Mouse (Mus musculus): Measurements from ENCODE around the gene Dlx1. TPM values are rescaled to one million over a fixed set of nuclear protein-coding genes. Genes with fewer than 3 reads are reported as not detected.

The Dlx1 gene
- polyA plus RNA-seq, 1 experiment from 2014 or later, result 0.34 TPM

DNA sequence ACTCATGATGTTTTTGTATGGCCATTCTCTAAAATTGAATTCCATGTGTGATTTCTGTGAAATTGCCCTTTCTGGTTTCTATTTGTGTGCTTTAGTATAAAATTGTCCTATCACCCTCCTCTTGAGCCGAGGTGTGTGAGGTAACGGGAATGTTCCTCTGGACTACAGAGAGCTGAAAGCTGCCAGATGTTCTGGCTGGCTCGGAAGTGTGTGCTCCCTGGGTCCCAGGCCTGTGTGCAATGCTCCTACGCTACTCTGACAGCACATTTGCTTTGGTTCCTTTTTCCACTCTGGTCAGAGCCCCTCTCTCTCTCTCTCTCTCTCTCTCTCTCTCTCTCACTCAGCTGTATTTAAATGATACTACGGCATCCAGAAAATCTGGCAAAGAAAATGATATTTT is 30.7 kb upstream of the Dlx1 start:
- H3K36me3 ChIP-seq (ENCODE audit: control insufficient read depth, insufficient read depth, low read length), result no peaks in the 10 kb centered on the region
- WGBS, result 44% methylated on average over 5 of the region's 5 CpGs
- ATAC-seq (ENCODE audit: low read depth), result no peak
- H3K4me1 ChIP-seq (replicated peaks; ENCODE audit: control insufficient read depth, insufficient read depth, low read length), result no peaks in the 10 kb centered on the region
- H3K4me3 ChIP-seq (ENCODE audit: low read length), result no peak overlapping the region
- H3K9ac ChIP-seq (ENCODE audit: low read length), result no peak overlapping the region
- H3K27me3 ChIP-seq (ENCODE audit: control insufficient read depth, insufficient read depth, low read depth, low read length), result no peaks in the 10 kb centered on the region
- no peak overlapping the region for H3K27ac ChIP-seq (ENCODE audit: low read length)
- H3K9me3 ChIP-seq (ENCODE audit: control insufficient read depth, low read length), result no peaks in the 10 kb centered on the region
- H3K4me2 ChIP-seq (ENCODE audit: low read depth, low read length), result no peak overlapping the region

DNA sequence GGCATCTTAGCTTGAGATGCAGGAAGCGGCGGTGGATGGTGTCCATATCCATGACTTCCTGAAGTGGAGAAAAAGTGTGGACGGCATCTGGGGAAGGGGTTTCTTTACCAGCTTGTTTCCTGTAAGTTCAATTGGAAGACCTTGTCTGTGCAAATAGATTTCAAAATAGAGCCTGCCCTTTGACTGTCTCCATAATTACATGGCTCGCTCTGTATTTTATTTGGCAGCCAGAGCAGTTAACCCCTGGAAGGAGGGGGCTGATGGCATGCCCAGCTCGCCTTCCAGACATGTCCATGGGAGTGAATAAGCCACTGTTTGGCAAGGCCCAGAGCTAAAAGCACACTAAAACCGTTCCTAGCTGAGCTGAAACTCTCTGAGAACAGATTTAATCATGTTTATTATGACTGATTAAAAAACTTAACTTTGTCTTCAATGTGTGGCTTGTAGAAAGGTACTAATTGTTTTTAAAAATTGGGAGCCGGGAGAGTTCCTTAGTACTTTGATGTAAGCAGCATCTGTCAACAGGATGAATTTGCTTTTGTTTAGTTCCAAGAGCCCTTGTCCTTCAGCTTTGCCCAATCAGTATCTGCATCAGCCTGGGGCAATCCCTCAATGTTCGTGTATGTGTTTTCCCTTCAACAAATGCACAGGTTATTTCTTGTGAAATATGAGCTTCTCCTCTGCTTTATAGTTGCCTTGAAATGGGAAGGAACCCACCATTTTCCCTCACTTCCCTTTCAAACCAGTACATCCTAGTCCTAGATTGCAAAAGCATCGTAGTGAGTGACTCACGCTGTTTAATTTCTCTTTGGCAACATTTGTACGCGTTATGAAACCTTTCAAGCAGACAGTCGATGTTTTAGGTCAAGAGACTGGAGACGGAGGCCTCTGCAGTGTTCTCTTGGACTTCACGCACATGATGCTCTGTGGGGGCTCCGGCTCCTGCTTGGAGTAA is 28.4 kb upstream of the Dlx1 start:
- H3K36me3 ChIP-seq (ENCODE audit: control insufficient read depth, insufficient read depth, low read length), result no peaks in the 10 kb centered on the region
- no peak overlapping the region for H3K4me2 ChIP-seq (ENCODE audit: low read depth, low read length)
- WGBS, result 61% methylated on average over 16 of the region's 16 CpGs
- no peaks in the 10 kb centered on the region for H3K4me1 ChIP-seq (replicated peaks; ENCODE audit: control insufficient read depth, insufficient read depth, low read length)
- no peak overlapping the region for H3K27ac ChIP-seq (ENCODE audit: low read length)
- H3K9me3 ChIP-seq (ENCODE audit: control insufficient read depth, low read length), result no peaks in the 10 kb centered on the region
- no peak overlapping the region for H3K9ac ChIP-seq (ENCODE audit: low read length)
- no peaks in the 10 kb centered on the region for H3K27me3 ChIP-seq (ENCODE audit: control insufficient read depth, insufficient read depth, low read depth, low read length)
- ATAC-seq (ENCODE audit: low read depth), result no peak
- no peak overlapping the region for H3K4me3 ChIP-seq (ENCODE audit: low read length)

DNA sequence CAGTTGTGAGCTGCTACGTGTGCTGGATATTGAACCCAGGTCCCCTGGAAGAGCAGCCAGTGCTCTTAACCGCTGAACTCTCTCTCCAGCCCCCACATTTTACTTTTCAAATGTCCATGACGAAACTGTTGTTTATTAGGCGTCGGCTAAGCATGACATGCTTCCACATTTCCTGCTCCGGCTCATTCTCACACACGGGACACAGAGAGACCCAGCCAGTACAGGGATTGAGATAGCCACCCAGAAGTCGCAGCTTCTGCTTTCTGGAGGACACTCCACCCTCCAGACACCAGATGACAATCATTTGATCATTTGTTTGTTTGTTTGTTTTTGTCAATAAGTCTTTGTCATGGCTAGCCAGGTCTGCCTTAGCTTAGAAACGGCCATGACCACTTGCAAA is 23.1 kb upstream of the Dlx1 start:
- no peak overlapping the region for H3K9ac ChIP-seq (ENCODE audit: low read length)
- H3K4me2 ChIP-seq (ENCODE audit: low read depth, low read length), result no peak overlapping the region
- no peaks in the 10 kb centered on the region for H3K9me3 ChIP-seq (ENCODE audit: control insufficient read depth, low read length)
- H3K4me3 ChIP-seq (ENCODE audit: low read length), result no peak overlapping the region
- H3K27me3 ChIP-seq (ENCODE audit: control insufficient read depth, insufficient read depth, low read depth, low read length), result no peaks in the 10 kb centered on the region
- WGBS, result 46% methylated on average over 9 of the region's 9 CpGs
- H3K36me3 ChIP-seq (ENCODE audit: control insufficient read depth, insufficient read depth, low read length), result no peaks in the 10 kb centered on the region
- no peaks in the 10 kb centered on the region for H3K4me1 ChIP-seq (replicated peaks; ENCODE audit: control insufficient read depth, insufficient read depth, low read length)
- no peak for ATAC-seq (ENCODE audit: low read depth)
- no peak overlapping the region for H3K27ac ChIP-seq (ENCODE audit: low read length)

DNA sequence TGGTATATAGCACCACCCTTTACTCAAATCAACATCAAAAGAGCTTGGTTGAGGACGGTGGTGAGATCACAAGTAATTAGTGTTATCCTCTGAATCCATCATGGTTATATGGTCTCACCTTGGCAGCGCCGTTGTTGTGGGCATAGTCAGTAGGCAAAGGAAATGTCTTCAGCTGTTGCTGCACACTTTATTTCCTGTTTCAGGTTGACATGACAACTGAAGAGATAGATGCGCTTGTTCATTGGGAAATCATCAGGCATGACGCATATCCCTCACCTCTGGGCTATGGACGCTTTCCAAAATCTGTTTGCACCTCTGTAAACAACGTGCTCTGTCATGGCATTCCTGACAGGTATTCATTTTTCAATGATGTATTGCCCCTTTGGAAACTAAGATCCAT is 16.7 kb upstream of the Dlx1 start:
- no peak overlapping the region for H3K9ac ChIP-seq (ENCODE audit: low read length)
- no peak for ATAC-seq (ENCODE audit: low read depth)
- H3K27me3 ChIP-seq (ENCODE audit: control insufficient read depth, insufficient read depth, low read depth, low read length), result no peaks in the 10 kb centered on the region
- no peaks in the 10 kb centered on the region for H3K36me3 ChIP-seq (ENCODE audit: control insufficient read depth, insufficient read depth, low read length)
- H3K4me1 ChIP-seq (replicated peaks; ENCODE audit: control insufficient read depth, insufficient read depth, low read length), result no peaks in the 10 kb centered on the region
- no peak overlapping the region for H3K4me3 ChIP-seq (ENCODE audit: low read length)
- WGBS, result 79% methylated on average over 7 of the region's 7 CpGs
- H3K27ac ChIP-seq (ENCODE audit: low read length), result no peak overlapping the region
- H3K4me2 ChIP-seq (ENCODE audit: low read depth, low read length), result no peak overlapping the region
- H3K9me3 ChIP-seq (ENCODE audit: control insufficient read depth, low read length), result no peaks in the 10 kb centered on the region

DNA sequence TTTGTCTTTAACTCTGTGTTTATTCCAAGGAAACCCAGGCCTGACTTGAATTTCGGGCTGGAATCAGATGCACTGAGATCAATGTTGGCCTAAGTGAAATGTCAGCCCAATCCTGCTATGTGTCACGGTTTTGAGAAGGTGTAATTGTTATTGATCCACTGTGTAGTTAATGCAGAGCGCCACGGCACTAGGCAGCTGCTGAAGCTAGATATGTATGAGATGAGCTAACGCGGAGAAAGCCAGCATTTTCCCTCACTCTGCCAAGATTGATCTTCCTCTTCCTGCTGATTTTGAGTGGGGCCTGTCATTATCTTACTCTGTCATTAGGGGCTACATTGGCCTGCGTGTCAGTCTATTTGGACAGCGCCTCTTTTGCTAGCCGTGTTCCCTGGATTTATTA is 15.6 kb upstream of the Dlx1 start:
- no peak overlapping the region for H3K27ac ChIP-seq (ENCODE audit: low read length)
- H3K9ac ChIP-seq (ENCODE audit: low read length), result no peak overlapping the region
- no peaks in the 10 kb centered on the region for H3K9me3 ChIP-seq (ENCODE audit: control insufficient read depth, low read length)
- H3K36me3 ChIP-seq (ENCODE audit: control insufficient read depth, insufficient read depth, low read length), result no peaks in the 10 kb centered on the region
- H3K4me3 ChIP-seq (ENCODE audit: low read length), result no peak overlapping the region
- ATAC-seq (ENCODE audit: low read depth), result no peak
- H3K4me2 ChIP-seq (ENCODE audit: low read depth, low read length), result no peak overlapping the region
- 75% methylated on average over 9 of the region's 9 CpGs for WGBS
- no peaks in the 10 kb centered on the region for H3K4me1 ChIP-seq (replicated peaks; ENCODE audit: control insufficient read depth, insufficient read depth, low read length)
- H3K27me3 ChIP-seq (ENCODE audit: control insufficient read depth, insufficient read depth, low read depth, low read length), result no peaks in the 10 kb centered on the region

DNA sequence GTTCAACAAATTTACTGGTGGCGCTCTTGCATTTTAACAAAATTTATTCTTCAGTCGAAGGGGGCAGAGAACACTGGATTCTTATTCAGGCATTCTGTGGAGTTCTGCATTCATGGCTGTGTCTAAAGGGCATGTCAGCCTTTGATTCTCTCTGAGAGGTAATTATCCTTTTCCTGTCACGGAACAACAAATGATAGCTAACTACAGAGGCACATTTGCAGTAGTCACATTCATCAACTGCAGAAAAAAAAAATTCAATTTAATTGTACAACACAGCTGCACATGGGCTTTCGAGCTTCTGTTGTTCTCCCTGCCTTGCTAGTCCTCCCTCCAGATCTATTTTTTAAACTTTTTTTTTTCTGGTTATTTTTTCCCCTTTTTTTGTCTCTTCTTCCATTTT is 10.9 kb upstream of the Dlx1 start:
- H3K4me3 ChIP-seq (ENCODE audit: low read length), result no peak overlapping the region

DNA sequence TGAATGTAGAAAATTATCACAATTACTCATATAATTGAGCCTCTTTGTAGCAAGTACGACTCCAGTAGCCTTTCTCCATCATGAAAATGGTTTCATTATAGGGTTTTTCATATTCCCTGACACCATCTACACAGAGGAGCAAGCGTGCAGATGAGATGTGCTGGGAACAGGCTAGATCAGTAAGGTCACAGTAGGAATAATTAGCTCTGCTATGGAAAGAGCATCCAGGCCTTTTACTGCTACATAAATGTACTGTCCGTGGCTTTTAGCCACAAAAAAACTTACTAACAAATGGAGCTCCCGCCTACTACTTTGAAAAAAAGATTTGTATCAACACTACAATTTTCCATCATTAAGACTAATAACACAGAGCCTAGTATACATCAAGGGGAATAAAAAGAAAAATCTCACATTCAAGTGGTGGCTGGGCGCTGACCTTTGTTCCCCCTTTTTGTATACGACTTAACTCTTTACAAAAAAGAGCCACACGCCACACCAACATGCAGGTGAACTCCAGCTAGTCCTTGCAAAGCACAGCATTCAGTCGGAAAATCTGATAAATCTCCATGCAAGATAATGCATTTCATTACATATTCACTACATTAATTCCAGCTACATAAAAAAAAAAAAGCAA is 10.3 kb upstream of the Dlx1 start:
- Histone ChIP-seq H3K4me3 (ENCODE audit: low read length) (no peak overlapping the region), H3K27me3 (ENCODE audit: control insufficient read depth, insufficient read depth, low read depth, low read length) (peaks cover 8% of the 10 kb centered on the region; the same call in 1 of the 2 replicates), H3K9me3 (ENCODE audit: control insufficient read depth, low read length) (no peaks in the 10 kb centered on the region), H3K4me1 (replicated peaks; ENCODE audit: control insufficient read depth, insufficient read depth, low read length) (no peaks in the 10 kb centered on the region), H3K36me3 (ENCODE audit: control insufficient read depth, insufficient read depth, low read length) (no peaks in the 10 kb centered on the region), H3K9ac (ENCODE audit: low read length) (no peak overlapping the region), H3K4me2 (ENCODE audit: low read depth, low read length) (no peak overlapping the region), H3K27ac (ENCODE audit: low read length) (no peak overlapping the region)
- 84% methylated on average over 8 of the region's 8 CpGs for WGBS
- no peak for ATAC-seq (ENCODE audit: low read depth)

More for the DNA sequence above, 10.9 kb upstream of the Dlx1 start:
- Histone ChIP-seq H3K4me1 (replicated peaks; ENCODE audit: control insufficient read depth, insufficient read depth, low read length) (no peaks in the 10 kb centered on the region), H3K9me3 (ENCODE audit: control insufficient read depth, low read length) (no peaks in the 10 kb centered on the region), H3K27ac (ENCODE audit: low read length) (no peak overlapping the region), H3K36me3 (ENCODE audit: control insufficient read depth, insufficient read depth, low read length) (no peaks in the 10 kb centered on the region), H3K4me2 (ENCODE audit: low read depth, low read length) (no peak overlapping the region), H3K9ac (ENCODE audit: low read length) (no peak overlapping the region), H3K27me3 (ENCODE audit: control insufficient read depth, insufficient read depth, low read depth, low read length) (peaks cover 6% of the 10 kb centered on the region; the same call in 1 of the 2 replicates)
- no peak for ATAC-seq (ENCODE audit: low read depth)
- WGBS, result 79% methylated on average over 4 of the region's 4 CpGs

DNA sequence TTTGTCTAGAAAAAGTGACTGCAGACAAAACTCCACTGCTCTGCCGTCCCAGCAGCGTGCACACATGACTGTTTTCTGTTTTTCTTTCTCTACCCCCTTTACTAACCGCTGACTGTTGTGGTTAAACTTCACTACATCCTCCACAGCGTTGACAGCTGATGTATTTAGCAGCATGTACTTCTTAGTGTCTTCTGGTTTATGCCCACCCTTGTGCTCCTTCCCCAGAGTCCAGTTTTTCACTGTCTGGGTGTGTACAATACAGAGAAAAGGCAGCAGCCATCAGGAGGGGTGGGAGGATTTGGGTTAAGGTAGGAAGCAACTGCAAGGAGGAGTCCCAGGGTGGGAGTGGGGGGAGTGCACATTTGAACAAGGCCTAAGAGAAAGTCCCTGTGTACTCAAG is 5.0 kb upstream of the Dlx1 start:
- H3K4me3 ChIP-seq (ENCODE audit: low read length), result no peak overlapping the region
- H3K4me2 ChIP-seq (ENCODE audit: low read depth, low read length), result no peak overlapping the region
- H3K4me1 ChIP-seq (replicated peaks; ENCODE audit: control insufficient read depth, insufficient read depth, low read length), result no peaks in the 10 kb centered on the region
- 50% methylated on average over 4 of the region's 4 CpGs for WGBS
- H3K9ac ChIP-seq (ENCODE audit: low read length), result no peak overlapping the region
- H3K36me3 ChIP-seq (ENCODE audit: control insufficient read depth, insufficient read depth, low read length), result no peaks in the 10 kb centered on the region
- H3K27me3 ChIP-seq (ENCODE audit: control insufficient read depth, insufficient read depth, low read depth, low read length), result peaks cover 54% of the 10 kb centered on the region
- H3K9me3 ChIP-seq (ENCODE audit: control insufficient read depth, low read length), result no peaks in the 10 kb centered on the region
- ATAC-seq (ENCODE audit: low read depth), result no peak
- no peak overlapping the region for H3K27ac ChIP-seq (ENCODE audit: low read length)

DNA sequence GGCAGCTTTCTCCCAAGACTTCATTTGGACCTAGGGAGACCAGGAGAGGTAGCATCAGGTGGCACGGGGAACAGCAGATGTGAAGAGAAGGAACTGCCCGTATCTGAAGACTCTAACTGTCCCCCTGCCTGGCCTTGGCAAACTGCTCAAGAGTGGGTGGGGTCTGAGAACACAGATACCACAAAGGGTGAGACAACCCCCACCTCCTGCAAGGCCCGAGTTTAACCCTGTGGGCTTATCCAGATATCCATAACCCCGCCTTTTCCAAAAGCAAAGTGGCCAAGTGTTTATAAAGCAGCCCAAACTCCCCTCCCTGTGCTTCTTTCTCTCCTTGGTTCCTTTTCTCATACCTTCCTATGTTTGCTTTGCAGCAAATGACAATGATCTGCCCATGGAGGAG is 4.5 kb upstream of the Dlx1 start:
- Histone ChIP-seq H3K27ac (ENCODE audit: low read length) (no peak overlapping the region), H3K27me3 (ENCODE audit: control insufficient read depth, insufficient read depth, low read depth, low read length) (peaks cover 60% of the 10 kb centered on the region)
- no peak for ATAC-seq (ENCODE audit: low read depth)

More for the DNA sequence above, 4.5 kb upstream of the Dlx1 start:
- no peaks in the 10 kb centered on the region for H3K36me3 ChIP-seq (ENCODE audit: control insufficient read depth, insufficient read depth, low read length)
- 32% methylated on average over 4 of the region's 4 CpGs for WGBS
- H3K9me3 ChIP-seq (ENCODE audit: control insufficient read depth, low read length), result no peaks in the 10 kb centered on the region
- H3K4me2 ChIP-seq (ENCODE audit: low read depth, low read length), result no peak overlapping the region
- no peak overlapping the region for H3K9ac ChIP-seq (ENCODE audit: low read length)
- H3K4me1 ChIP-seq (replicated peaks; ENCODE audit: control insufficient read depth, insufficient read depth, low read length), result no peaks in the 10 kb centered on the region
- no peak overlapping the region for H3K4me3 ChIP-seq (ENCODE audit: low read length)
